Mouse (Mus musculus): Measurements from ENCODE around the gene Klhl21. TPM values are rescaled to one million over a fixed set of nuclear protein-coding genes. Genes with fewer than 3 reads are reported as not detected.

The Klhl21 gene
- polyA plus RNA-seq, 1 experiment from 2014 or later = 13.7 TPM

DNA sequence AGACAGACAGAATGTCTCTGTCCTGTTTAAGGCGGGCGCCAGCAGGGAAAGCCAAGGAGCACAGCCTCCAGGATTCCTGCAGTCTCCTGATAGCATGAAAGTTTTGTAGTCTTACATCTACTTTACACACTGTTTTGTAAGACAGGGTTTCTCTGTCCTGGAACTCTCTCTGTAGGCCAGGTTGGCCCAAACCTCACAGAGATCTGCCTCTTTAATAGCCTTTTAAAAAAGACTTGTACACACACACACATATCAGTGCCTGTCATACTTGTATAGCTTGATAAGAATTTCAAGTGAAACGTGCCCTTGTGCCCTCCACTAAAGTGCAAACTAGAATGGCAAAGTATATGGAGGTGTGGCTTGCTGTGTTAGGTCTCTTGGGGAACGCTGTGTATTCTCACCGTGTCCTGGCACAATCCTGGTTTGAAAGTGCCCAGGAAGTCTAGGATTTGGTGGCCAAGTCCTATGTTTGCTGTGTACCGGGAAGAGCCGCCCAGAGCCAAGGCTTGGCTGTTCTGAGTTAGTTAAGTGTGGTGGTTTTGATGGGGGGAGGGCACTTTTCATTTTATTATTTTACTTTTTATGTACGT, 2.7 kb downstream of the Klhl21 start:
- no peak; the same call in 1 of the 2 replicates for ATAC-seq
- TF ChIP-seq CTCF (IDR thresholded peaks at IDR 0.05) = no peak
- 0 out of 2 replicates have a peak, but pooled peaks have one; percentile 29 for TF ChIP-seq EP300 (IDR thresholded peaks at IDR 0.05)
- WGBS = 51% methylated on average over 8 of the region's 8 CpGs
- Histone ChIP-seq H3K4me2 (replicated peaks; ENCODE audit: low read depth, low read length) (peak overlapping the region; percentile 100), H3K9me3 (ENCODE audit: low read length) (no peaks in the 10 kb centered on the region), H3K36me3 (ENCODE audit: insufficient read depth, low read length) (peaks cover 19% of the 10 kb centered on the region), H3K4me3 (ENCODE audit: low read depth, low read length) (peak overlapping the region; percentile 74), H3K27ac (ENCODE audit: low read length) (peak overlapping the region; percentile 97), H3K4me1 (ENCODE audit: insufficient read depth, low read depth, low read length) (peaks cover 18% of the 10 kb centered on the region), H3K27me3 (replicated peaks; ENCODE audit: insufficient read depth, low read length) (no peaks in the 10 kb centered on the region), H3K9ac (replicated peaks; ENCODE audit: low read depth) (peak overlapping the region; percentile 73)
- peak; percentile 65 for DNase-seq (ENCODE audit: low spot score)

DNA sequence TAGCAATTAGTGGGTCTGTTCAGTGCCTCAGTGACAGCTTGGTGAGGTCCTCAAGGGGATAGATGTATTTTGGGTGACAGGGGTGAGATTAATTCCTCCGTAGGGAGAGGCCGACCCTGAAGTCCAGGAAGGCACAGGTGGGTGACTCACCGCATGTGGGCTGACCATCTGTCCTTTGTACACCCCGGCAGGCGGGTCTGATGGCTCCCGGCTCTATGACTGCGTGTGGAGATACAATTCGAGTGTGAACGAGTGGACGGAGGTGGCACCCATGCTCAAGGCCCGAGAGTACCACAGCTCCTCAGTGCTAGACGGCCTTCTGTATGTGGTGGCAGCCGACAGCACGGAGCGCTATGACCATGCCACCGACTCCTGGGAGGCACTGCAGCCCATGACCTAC, 3.5 kb downstream of the Klhl21 start:
- H3K4me3 ChIP-seq (ENCODE audit: low read depth, low read length) = no peak overlapping the region
- peak overlapping the region; percentile 100 for H3K4me2 ChIP-seq (replicated peaks; ENCODE audit: low read depth, low read length)
- ATAC-seq = no peak
- H3K36me3 ChIP-seq (ENCODE audit: insufficient read depth, low read length) = peaks cover 20% of the 10 kb centered on the region
- H3K9me3 ChIP-seq (ENCODE audit: low read length) = no peaks in the 10 kb centered on the region
- H3K9ac ChIP-seq (replicated peaks; ENCODE audit: low read depth) = no peak overlapping the region
- H3K27me3 ChIP-seq (replicated peaks; ENCODE audit: insufficient read depth, low read length) = no peaks in the 10 kb centered on the region
- peaks cover 18% of the 10 kb centered on the region for H3K4me1 ChIP-seq (ENCODE audit: insufficient read depth, low read depth, low read length)
- TF ChIP-seq CTCF (IDR thresholded peaks at IDR 0.05) (no peak), EP300 (IDR thresholded peaks at IDR 0.05) (no peak)
- H3K27ac ChIP-seq (ENCODE audit: low read length) = no peak overlapping the region; the same call in 1 of the 2 replicates
- WGBS = 84% methylated on average over 16 of the region's 16 CpGs
- DNase-seq (ENCODE audit: low spot score) = no peak

DNA sequence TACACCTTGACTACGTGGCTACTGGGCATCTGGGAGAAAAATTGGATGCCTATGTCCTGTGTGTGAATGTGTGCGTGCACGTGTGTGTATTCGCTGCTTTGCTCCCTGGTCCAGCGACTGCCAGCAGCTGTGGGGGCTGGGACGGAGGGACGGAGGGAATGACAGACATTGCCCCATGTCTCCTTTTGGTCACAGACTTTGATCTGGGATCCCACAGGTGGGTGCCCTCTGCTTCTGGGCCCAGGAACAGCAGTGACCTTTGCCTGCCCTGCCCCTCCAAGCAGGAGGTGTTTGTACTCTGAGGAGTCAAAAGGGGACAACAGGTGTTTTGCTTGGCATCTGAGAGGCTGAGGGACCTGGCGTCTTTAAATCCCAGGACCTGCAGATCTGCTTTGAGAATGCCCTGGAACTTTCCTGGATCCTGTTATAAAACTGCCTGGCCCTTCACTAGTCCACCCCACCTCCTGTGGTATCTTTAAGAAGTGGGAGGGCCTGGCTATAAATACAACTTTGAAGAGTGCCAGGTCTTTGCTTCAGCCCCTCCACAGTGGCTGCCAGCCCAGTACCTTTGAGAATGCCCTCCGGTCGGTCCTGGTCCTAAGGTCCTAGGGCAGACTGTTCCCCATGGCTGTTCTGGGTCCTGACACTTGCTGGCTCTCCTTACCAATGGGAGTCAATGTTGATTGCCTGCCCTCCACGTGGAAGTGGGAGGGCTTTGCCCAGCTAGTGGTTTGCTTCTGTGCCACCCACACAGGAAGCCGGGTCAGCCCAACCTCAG, 4.6 kb downstream of the Klhl21 start:
- H3K4me1 ChIP-seq (ENCODE audit: insufficient read depth, low read depth, low read length) = peaks cover 10% of the 10 kb centered on the region; the same call in 1 of the 2 replicates
- 72% methylated on average over 12 of the region's 12 CpGs for WGBS
- no peak for DNase-seq (ENCODE audit: low spot score)
- H3K4me2 ChIP-seq (replicated peaks; ENCODE audit: low read depth, low read length) = no peak overlapping the region
- TF ChIP-seq CTCF (IDR thresholded peaks at IDR 0.05) = no peak
- H3K27me3 ChIP-seq (replicated peaks; ENCODE audit: insufficient read depth, low read length) = no peaks in the 10 kb centered on the region
- no peak overlapping the region for H3K27ac ChIP-seq (ENCODE audit: low read length)
- peaks cover 25% of the 10 kb centered on the region for H3K36me3 ChIP-seq (ENCODE audit: insufficient read depth, low read length)
- H3K9me3 ChIP-seq (ENCODE audit: low read length) = no peaks in the 10 kb centered on the region
- no peak for ATAC-seq
- no peak overlapping the region for H3K4me3 ChIP-seq (ENCODE audit: low read depth, low read length)
- no peak overlapping the region for H3K9ac ChIP-seq (replicated peaks; ENCODE audit: low read depth)

DNA sequence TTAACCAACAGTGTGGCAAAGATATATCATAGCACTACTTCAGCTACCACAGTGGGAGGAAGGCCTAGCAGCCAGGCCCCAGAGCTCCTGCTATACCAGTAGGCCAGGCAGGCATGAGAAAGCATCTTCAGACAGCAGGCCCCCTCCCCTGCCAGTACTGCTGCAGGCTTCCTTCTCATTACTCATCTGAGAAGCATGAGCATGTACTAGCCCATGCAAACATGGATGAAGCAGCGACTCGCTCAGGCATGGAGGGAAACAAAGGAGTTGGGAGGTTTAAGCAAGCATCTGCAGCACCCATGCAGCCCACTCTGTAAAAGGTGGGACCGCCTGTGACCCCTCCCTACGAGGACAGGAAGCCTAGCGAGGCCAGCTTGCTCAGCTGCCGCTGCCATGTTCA, 10.5 kb downstream of the Klhl21 start:
- ATAC-seq (no peak), DNase-seq (ENCODE audit: low spot score) (no peak)
- TF ChIP-seq CTCF (IDR thresholded peaks at IDR 0.05) (no peak), EP300 (IDR thresholded peaks at IDR 0.05) (no peak)
- no peaks in the 10 kb centered on the region; the same call in 1 of the 2 replicates for H3K4me1 ChIP-seq (ENCODE audit: insufficient read depth, low read depth, low read length)
- H3K9ac ChIP-seq (replicated peaks; ENCODE audit: low read depth) = no peak overlapping the region
- 75% methylated on average over 6 of the region's 6 CpGs for WGBS
- H3K4me2 ChIP-seq (replicated peaks; ENCODE audit: low read depth, low read length) = no peak overlapping the region
- H3K27ac ChIP-seq (ENCODE audit: low read length) = no peak overlapping the region
- no peaks in the 10 kb centered on the region for H3K27me3 ChIP-seq (replicated peaks; ENCODE audit: insufficient read depth, low read length)
- H3K36me3 ChIP-seq (ENCODE audit: insufficient read depth, low read length) = peaks cover 45% of the 10 kb centered on the region
- no peak overlapping the region for H3K4me3 ChIP-seq (ENCODE audit: low read depth, low read length)
- H3K9me3 ChIP-seq (ENCODE audit: low read length) = no peaks in the 10 kb centered on the region

DNA sequence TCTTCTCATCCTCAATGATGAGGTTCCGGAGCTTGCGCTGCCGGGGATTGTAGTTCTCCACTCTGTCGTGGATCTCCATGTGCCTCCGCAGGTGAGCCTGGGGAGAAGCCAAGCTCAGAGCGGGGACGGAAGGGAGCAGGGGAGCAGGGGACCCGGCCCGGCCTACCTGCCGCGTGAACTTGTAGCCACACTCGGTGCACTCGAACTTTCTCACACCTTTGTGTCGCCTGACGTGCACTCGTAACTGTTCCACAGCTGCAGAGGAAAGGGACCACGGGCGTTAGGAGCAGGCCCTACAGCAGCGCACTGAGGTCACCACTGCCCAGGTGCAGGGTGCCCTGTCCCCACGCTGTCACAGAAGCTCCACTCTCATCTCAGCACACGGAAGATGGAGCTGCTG, 11.4 kb downstream of the Klhl21 start:
- WGBS = 91% methylated on average over 21 of the region's 21 CpGs

DNA sequence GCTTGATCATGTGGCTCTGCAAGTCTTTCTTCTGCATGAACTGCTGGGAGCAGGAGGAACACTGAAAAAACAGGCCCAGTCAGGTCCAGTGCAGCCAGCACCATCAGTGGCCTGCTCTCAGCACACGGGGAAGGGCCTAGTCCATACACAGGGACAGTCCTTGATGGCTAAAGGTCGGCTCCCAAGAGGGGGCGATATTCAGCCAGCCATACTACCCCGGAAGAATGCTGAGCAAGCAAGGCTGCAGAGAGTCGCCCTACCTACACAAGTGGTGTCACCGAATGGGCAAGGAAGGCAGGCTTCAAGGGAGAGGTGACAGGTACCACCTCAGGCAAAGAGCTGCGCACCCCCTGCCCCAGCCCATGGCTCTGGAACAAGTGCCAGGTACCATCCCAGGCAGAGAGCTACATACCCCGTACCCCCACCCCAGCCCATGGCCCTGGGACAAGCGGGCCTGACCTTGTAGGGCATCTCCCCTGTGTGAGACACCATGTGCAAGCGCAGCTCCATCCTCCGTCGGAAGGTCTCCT, 13.0 kb downstream of the Klhl21 start:
- Histone ChIP-seq H3K27ac (ENCODE audit: low read length) (no peak overlapping the region), H3K9me3 (ENCODE audit: low read length) (no peaks in the 10 kb centered on the region), H3K4me2 (replicated peaks; ENCODE audit: low read depth, low read length) (no peak overlapping the region), H3K27me3 (replicated peaks; ENCODE audit: insufficient read depth, low read length) (no peaks in the 10 kb centered on the region), H3K4me1 (ENCODE audit: insufficient read depth, low read depth, low read length) (peaks cover 13% of the 10 kb centered on the region; the same call in 1 of the 2 replicates), H3K4me3 (ENCODE audit: low read depth, low read length) (no peak overlapping the region), H3K36me3 (ENCODE audit: insufficient read depth, low read length) (peaks cover 32% of the 10 kb centered on the region), H3K9ac (replicated peaks; ENCODE audit: low read depth) (no peak overlapping the region)
- ATAC-seq (no peak), DNase-seq (ENCODE audit: low spot score) (no peak)
- TF ChIP-seq EP300 (IDR thresholded peaks at IDR 0.05) (no peak), CTCF (IDR thresholded peaks at IDR 0.05) (peak; percentile 38)
- 71% methylated on average over 12 of the region's 12 CpGs for WGBS

More for the DNA sequence above, 11.4 kb downstream of the Klhl21 start:
- Histone ChIP-seq H3K4me2 (replicated peaks; ENCODE audit: low read depth, low read length) (no peak overlapping the region), H3K4me3 (ENCODE audit: low read depth, low read length) (no peak overlapping the region), H3K9ac (replicated peaks; ENCODE audit: low read depth) (no peak overlapping the region), H3K27ac (ENCODE audit: low read length) (no peak overlapping the region), H3K27me3 (replicated peaks; ENCODE audit: insufficient read depth, low read length) (no peaks in the 10 kb centered on the region), H3K4me1 (ENCODE audit: insufficient read depth, low read depth, low read length) (peaks cover 3% of the 10 kb centered on the region; the same call in 1 of the 2 replicates), H3K36me3 (ENCODE audit: insufficient read depth, low read length) (peaks cover 45% of the 10 kb centered on the region), H3K9me3 (ENCODE audit: low read length) (no peaks in the 10 kb centered on the region)
- ATAC-seq = no peak
- DNase-seq (ENCODE audit: low spot score) = no peak
- TF ChIP-seq EP300 (IDR thresholded peaks at IDR 0.05) = no peak
- TF ChIP-seq CTCF (IDR thresholded peaks at IDR 0.05) = no peak

Data from lung, postnatal 0 days (tissue).